Comparison of ENCODE assay signal across 8 mouse cellular contexts in the genomic region with DNA sequence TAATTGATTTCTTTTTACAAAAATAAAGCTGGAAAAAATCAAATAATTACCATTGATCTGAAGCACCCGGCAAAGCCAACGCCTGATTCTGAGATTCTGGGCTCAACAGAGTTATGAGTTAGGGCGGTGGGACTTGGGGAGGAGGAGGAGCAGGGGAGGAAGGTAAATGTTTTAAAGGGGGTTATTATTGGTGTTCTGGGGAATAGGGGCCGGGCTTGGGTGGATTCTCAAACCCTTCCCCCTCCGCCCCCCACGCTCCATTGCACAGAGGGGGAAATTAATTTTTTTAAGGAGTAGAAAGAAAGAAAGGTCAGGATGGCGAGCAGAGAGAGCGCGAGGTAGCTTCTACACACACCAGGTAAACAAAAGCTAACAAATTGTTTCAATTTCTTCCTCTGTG. TPM values are rescaled to one million over a fixed set of nuclear protein-coding genes. Genes with fewer than 3 reads are reported as not detected.
DNase-seq lines count a peak whose midpoint lies in the region; ATAC-seq lines count a peak whose summit lies in the region.

No protein-coding gene starts in this region.

- H3K9ac ChIP-seq in liver, embryonic 12.5 days = no peak overlapping the region
- no peak overlapping the region for H3K9ac ChIP-seq in embryonic facial prominence, embryonic 12.5 days
- peak overlapping the region; percentile 46; the same call in 1 of the 2 replicates for H3K9ac ChIP-seq in hindbrain, embryonic 16.5 days (ENCODE audit: low read depth, low read length)
- H3K9ac ChIP-seq in neural tube, embryonic 14.5 days (replicated peaks; ENCODE audit: low read depth, low read length) = no peak overlapping the region; the same call in 1 of the 2 replicates

- WGBS in liver, embryonic 12.5 days (ENCODE audit: insufficient replicate concordance) = 4% methylated on average over 9 of the region's 9 CpGs
- WGBS in embryonic facial prominence, embryonic 12.5 days = under 1% methylated on average over 9 of the region's 9 CpGs
- WGBS in hindbrain, embryonic 16.5 days = 2% methylated on average over 9 of the region's 9 CpGs
- WGBS in neural tube, embryonic 14.5 days = 2% methylated on average over 9 of the region's 9 CpGs

- H3K36me3 ChIP-seq in liver, embryonic 12.5 days = no peaks in the 10 kb centered on the region
- H3K36me3 ChIP-seq in embryonic facial prominence, embryonic 12.5 days = peaks cover 15% of the 10 kb centered on the region
- H3K36me3 ChIP-seq in hindbrain, embryonic 16.5 days (ENCODE audit: control insufficient read depth, insufficient read depth, low read length) = no peaks in the 10 kb centered on the region
- no peaks in the 10 kb centered on the region for H3K36me3 ChIP-seq in neural tube, embryonic 14.5 days (ENCODE audit: control insufficient read depth, insufficient read depth, low read length)

- peak overlapping the region; percentile 3; the same call in 1 of the 2 replicates for H3K4me3 ChIP-seq in liver, embryonic 12.5 days
- H3K4me3 ChIP-seq in embryonic facial prominence, embryonic 12.5 days = peak overlapping the region; percentile 27
- H3K4me3 ChIP-seq in hindbrain, embryonic 16.5 days (ENCODE audit: low read length) = peak overlapping the region; percentile 39
- H3K4me3 ChIP-seq in neural tube, embryonic 14.5 days (ENCODE audit: low read depth, low read length) = peak overlapping the region; percentile 19

- intact Hi-C loops in gastrocnemius, postnatal 14 days (cut with DNase I; ENCODE audit: low total_unique reads) = no loop called here

- no peak for DNase-seq in liver
- no peak for DNase-seq in right cerebral cortex, adult 2 months (ENCODE audit: low spot score in 2 of 2)
- DNase-seq in retina, postnatal 1 day = no peak
- DNase-seq in gastrocnemius, postnatal 14 days = no peak

- no peaks in the 10 kb centered on the region for H3K9me3 ChIP-seq in liver, embryonic 12.5 days (replicated peaks)
- no peaks in the 10 kb centered on the region for H3K9me3 ChIP-seq in embryonic facial prominence, embryonic 12.5 days
- H3K9me3 ChIP-seq in hindbrain, embryonic 16.5 days (ENCODE audit: control insufficient read depth, low read length) = no peaks in the 10 kb centered on the region
- no peaks in the 10 kb centered on the region for H3K9me3 ChIP-seq in neural tube, embryonic 14.5 days (ENCODE audit: control insufficient read depth, low read length)

- no peak for ATAC-seq in liver, embryonic 12.5 days
- ATAC-seq in embryonic facial prominence, embryonic 12.5 days (ENCODE audit: insufficient number of reproducible peaks, insufficient read depth, low FRiP score, low TSS enrichment) = no peak
- ATAC-seq in hindbrain, embryonic 16.5 days = 0 out of 2 replicates have a peak, but pooled peaks have one; percentile 3
- ATAC-seq in neural tube, embryonic 14.5 days (ENCODE audit: low read depth) = no peak

- H3K4me1 ChIP-seq in liver, embryonic 12.5 days = peaks cover 24% of the 10 kb centered on the region
- peaks cover 56% of the 10 kb centered on the region for H3K4me1 ChIP-seq in embryonic facial prominence, embryonic 12.5 days
- peaks cover 26% of the 10 kb centered on the region for H3K4me1 ChIP-seq in hindbrain, embryonic 16.5 days (ENCODE audit: control insufficient read depth, insufficient read depth, low read depth, low read length)
- H3K4me1 ChIP-seq in neural tube, embryonic 14.5 days (ENCODE audit: control insufficient read depth, insufficient read depth, low read length) = peaks cover 13% of the 10 kb centered on the region; the same call in 1 of the 2 replicates

- H3K4me2 ChIP-seq in liver, embryonic 12.5 days = peak overlapping the region; percentile 37
- peak overlapping the region; percentile 50 for H3K4me2 ChIP-seq in embryonic facial prominence, embryonic 12.5 days (replicated peaks)
- H3K4me2 ChIP-seq in hindbrain, embryonic 16.5 days (ENCODE audit: low read length) = peak overlapping the region; percentile 55
- H3K4me2 ChIP-seq in neural tube, embryonic 14.5 days (ENCODE audit: low read depth, low read length) = peak overlapping the region; percentile 47

- no peak overlapping the region for H3K27ac ChIP-seq in liver, embryonic 12.5 days
- 0 out of 2 replicates have a peak overlapping the region, but pooled peaks have one; percentile 41 for H3K27ac ChIP-seq in embryonic facial prominence, embryonic 12.5 days
- peak overlapping the region; percentile 91 for H3K27ac ChIP-seq in hindbrain, embryonic 16.5 days (ENCODE audit: low read depth, low read length)
- peak overlapping the region; percentile 90 for H3K27ac ChIP-seq in neural tube, embryonic 14.5 days (ENCODE audit: low read depth, low read length)

- H3K27me3 ChIP-seq in liver, embryonic 12.5 days (replicated peaks) = peaks cover 100% of the 10 kb centered on the region
- H3K27me3 ChIP-seq in embryonic facial prominence, embryonic 12.5 days = peaks cover 84% of the 10 kb centered on the region
- peaks cover 15% of the 10 kb centered on the region; the same call in 1 of the 2 replicates for H3K27me3 ChIP-seq in hindbrain, embryonic 16.5 days (replicated peaks; ENCODE audit: control insufficient read depth, insufficient read depth, low read length)
- H3K27me3 ChIP-seq in neural tube, embryonic 14.5 days (ENCODE audit: control insufficient read depth, insufficient read depth, low read length) = peaks cover 32% of the 10 kb centered on the region

RNA-seq across cellular contexts. Expression of gene Nfix, which starts 26.8 kb away (rescaled TPM):
- polyA plus RNA-seq in liver, embryonic 12.5 days (2016; fragmentation: Nextera tagmentation; extraction: Ambion mirVana) = 2.8 and 2.9 TPM in 2 replicates
- 18.4 and 21.2 TPM in 2 replicates for polyA plus RNA-seq in embryonic facial prominence, embryonic 12.5 days (2016; fragmentation: Nextera tagmentation; extraction: Ambion mirVana)
- polyA plus RNA-seq in hindbrain, embryonic 16.5 days (2015; fragmentation: Nextera tagmentation; extraction: Ambion mirVana) = 94.3 and 109 TPM in 2 replicates
- polyA plus RNA-seq in neural tube, embryonic 14.5 days (2014; fragmentation: Nextera tagmentation; extraction: Ambion mirVana) = 68.2 and 91.5 TPM in 2 replicates
- 100 to 1,000 TPM; 531 to 566 TPM for total RNA-seq in gastrocnemius, postnatal 14 days (2021)

RNA-seq across cellular contexts. Expression of gene Dand5, which starts 49.3 kb away (rescaled TPM):
- polyA plus RNA-seq in liver, embryonic 12.5 days (2016; fragmentation: Nextera tagmentation; extraction: Ambion mirVana) = 3.4 and 4.3 TPM in 2 replicates
- 5.3 and 5.5 TPM in 2 replicates for polyA plus RNA-seq in embryonic facial prominence, embryonic 12.5 days (2016; fragmentation: Nextera tagmentation; extraction: Ambion mirVana)
- polyA plus RNA-seq in hindbrain, embryonic 16.5 days (2015; fragmentation: Nextera tagmentation; extraction: Ambion mirVana) = 15.4 and 17.1 TPM in 2 replicates
- 12.3 and 16.9 TPM in 2 replicates for polyA plus RNA-seq in neural tube, embryonic 14.5 days (2014; fragmentation: Nextera tagmentation; extraction: Ambion mirVana)
- 1 to 10 TPM; 6.0 to 7.2 TPM for total RNA-seq in gastrocnemius, postnatal 14 days (2021)

RNA-seq across cellular contexts. Expression of gene G430095P16Rik, which starts 50.5 kb away (rescaled TPM):
- 11.0 and 12.0 TPM in 2 replicates for polyA plus RNA-seq in liver, embryonic 12.5 days (2016; fragmentation: Nextera tagmentation; extraction: Ambion mirVana)
- 7.1 and 7.4 TPM in 2 replicates for polyA plus RNA-seq in embryonic facial prominence, embryonic 12.5 days (2016; fragmentation: Nextera tagmentation; extraction: Ambion mirVana)
- 0.82 and 0.89 TPM in 2 replicates for polyA plus RNA-seq in hindbrain, embryonic 16.5 days (2015; fragmentation: Nextera tagmentation; extraction: Ambion mirVana)
- 0.76 and 1.8 TPM in 2 replicates for polyA plus RNA-seq in neural tube, embryonic 14.5 days (2014; fragmentation: Nextera tagmentation; extraction: Ambion mirVana)
- total RNA-seq in gastrocnemius, postnatal 14 days (2021) = 1 to 10 TPM in 1 of 2 experiments, under 1 TPM in 1; 0.66 to 1.1 TPM

RNA-seq across cellular contexts. Expression of gene Gadd45gip1, which starts 58.0 kb away (rescaled TPM):
- polyA plus RNA-seq in liver, embryonic 12.5 days (2016; fragmentation: Nextera tagmentation; extraction: Ambion mirVana) = 69.9 and 71.0 TPM in 2 replicates
- polyA plus RNA-seq in embryonic facial prominence, embryonic 12.5 days (2016; fragmentation: Nextera tagmentation; extraction: Ambion mirVana) = 46.7 and 46.8 TPM in 2 replicates
- polyA plus RNA-seq in hindbrain, embryonic 16.5 days (2015; fragmentation: Nextera tagmentation; extraction: Ambion mirVana) = 40.6 and 40.7 TPM in 2 replicates
- polyA plus RNA-seq in neural tube, embryonic 14.5 days (2014; fragmentation: Nextera tagmentation; extraction: Ambion mirVana) = 33.1 and 39.8 TPM in 2 replicates
- 10 to 100 TPM; 28.4 to 28.8 TPM for total RNA-seq in gastrocnemius, postnatal 14 days (2021)
